Mouse (Mus musculus) ES-E14 (cell line): ENCODE measurements at regions not wholly inside any gene's neighbourhood (a gene's known extent, or its start where the extent isn't known, plus 50 kb on each side); places are given as distances from the start of the nearest gene placed in this dataset.

Experiments used
- DNase-seq: peaks from one replicate; pipeline ENCODE4 v3.0.0-alpha.2; 2013; ENCODE audit warnings: low read depth, low spot score
- H3K27ac ChIP-seq: 2 replicates; pipeline ENCODE4 v1.5.1; 2012; ENCODE audit warnings: low read depth, mild to moderate bottlenecking, low read length, moderate library complexity, mixed read lengths; ENCODE audit not compliant: poor library complexity, insufficient read depth, severe bottlenecking
- H3K36me3 ChIP-seq: 2 replicates; pipeline ENCODE4 v1.6.1; 2012; ENCODE audit warnings: mild to moderate bottlenecking, low read length, moderate library complexity, mixed read lengths; ENCODE audit not compliant: control insufficient read depth, poor library complexity, insufficient read depth, severe bottlenecking
- H3K4me1 ChIP-seq, 2 experiments: fragments of 150-350 bp in 1 of 2; sonication (generic) in 1 of 2; 2 replicates each; pipeline ENCODE4 v1.6.1; 2012; ENCODE audit warnings: low read length in 2 of 2, mild to moderate bottlenecking in 1 of 2, mixed read lengths in 1 of 2; ENCODE audit not compliant: control insufficient read depth in 2 of 2, insufficient read depth in 2 of 2, poor library complexity in 1 of 2
- H3K4me3 ChIP-seq, 2 experiments: fragments of 150-350 bp in 1 of 2; sonication (generic) in 1 of 2; 2 replicates each; pipeline ENCODE4 v1.5.1; 2012; ENCODE audit warnings: low read length in 2 of 2, low read depth in 1 of 2, mild to moderate bottlenecking in 1 of 2, mixed read lengths in 1 of 2; ENCODE audit not compliant: insufficient read depth in 1 of 2, poor library complexity in 1 of 2, severe bottlenecking in 1 of 2
- H3K9ac ChIP-seq: 2 replicates; pipeline ENCODE4 v1.6.1; 2012; ENCODE audit warnings: low read depth, mild to moderate bottlenecking, low read length, mixed read lengths; ENCODE audit not compliant: poor library complexity, insufficient read depth, severe bottlenecking
- H3K9me3 ChIP-seq: fragments of 150-350 bp; sonication (generic); 2 replicates; pipeline ENCODE4 v1.6.1; 2012; ENCODE audit warnings: low read depth, mild to moderate bottlenecking, low read length; ENCODE audit not compliant: control insufficient read depth, insufficient read depth
- CHD2 ChIP-seq: IDR thresholded peaks from 2 replicates; pipeline ENCODE4 v1.6.1; 2014; ENCODE audit warnings: mild to moderate bottlenecking, low read depth, low read length, inconsistent platforms
- HCFC1 ChIP-seq: IDR thresholded peaks from 2 replicates; pipeline ENCODE4 v1.6.1; 2012; ENCODE audit warnings: low read length, inconsistent platforms, borderline replicate concordance; ENCODE audit not compliant: insufficient read depth
- MAFK ChIP-seq: IDR thresholded peaks from 2 replicates; pipeline ENCODE4 v1.6.1; 2014; ENCODE audit warnings: mild to moderate bottlenecking, low read depth, low read length, inconsistent platforms; ENCODE audit not compliant: insufficient read depth
- ZC3H11A ChIP-seq: IDR thresholded peaks from 2 replicates; pipeline ENCODE4 v1.6.1; 2012; ENCODE audit warnings: low read depth, mild to moderate bottlenecking, inconsistent platforms, low read length, borderline replicate concordance
- ZNF384 ChIP-seq: IDR thresholded peaks from 2 replicates; pipeline ENCODE4 v1.6.1; 2012; ENCODE audit warnings: low read depth, low read length, inconsistent platforms
- in situ Hi-C, 2 experiments: fragments of 600-800 bp; cut with MboI; formaldehyde crosslinking; loops; one replicate each; pipeline ENCODE4 v1.15.1; 2025; ENCODE audit warnings: low sequenced_read_pairs in 2 of 2, inconsistent platforms in 1 of 2; ENCODE audit not compliant: unreplicated experiment in 2 of 2

DNA sequence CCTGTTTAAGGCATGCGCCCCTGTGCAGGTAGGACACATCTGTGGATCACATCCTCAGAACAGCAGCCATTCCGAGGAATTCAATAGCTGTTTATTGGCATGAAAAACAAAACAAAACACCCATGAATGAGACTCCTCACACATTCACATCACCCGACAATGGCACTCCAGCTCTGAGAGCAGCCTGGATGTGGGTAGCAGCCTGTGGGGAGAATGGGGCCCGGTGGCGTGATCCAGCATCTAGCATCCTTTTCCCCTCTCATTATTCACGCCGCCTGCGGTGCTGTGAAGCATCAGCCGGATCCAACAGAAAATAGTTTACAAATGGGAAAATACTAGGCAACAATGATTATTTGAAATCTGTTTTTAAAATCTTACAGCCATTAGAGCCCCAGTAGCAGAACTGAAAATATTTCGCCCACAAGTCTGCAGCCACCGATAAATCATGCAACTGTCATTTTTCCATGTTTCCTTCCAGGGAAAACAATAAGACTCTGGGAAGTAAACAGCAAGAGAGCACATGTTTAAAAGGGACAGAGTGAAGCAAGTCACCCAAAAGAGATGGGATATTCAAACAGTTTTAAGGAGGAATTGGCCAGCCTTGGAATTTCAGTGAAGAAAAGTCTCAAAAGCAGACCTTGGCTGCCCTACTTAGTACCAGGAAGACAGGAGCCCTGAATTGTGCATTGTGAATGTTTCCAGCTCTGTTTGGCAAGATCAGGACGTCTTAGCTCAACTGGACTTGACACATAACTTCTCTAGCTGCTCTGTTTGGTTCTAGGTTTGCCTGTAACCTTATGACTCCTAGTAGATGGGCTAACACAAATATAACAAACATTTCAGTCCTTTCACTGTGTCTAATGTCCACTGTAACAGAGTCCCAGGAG, 50.2 kb upstream of the Arntl start:
- H3K9me3 ChIP-seq, result no peaks in the 10 kb centered on the region
- TF ChIP-seq HCFC1 (no peak), ZC3H11A (no peak), CHD2 (no peak), MAFK (no peak), ZNF384 (no peak)
- H3K4me3 ChIP-seq, result no peak overlapping the region
- no peak overlapping the region for H3K9ac ChIP-seq
- no peaks in the 10 kb centered on the region for H3K4me1 ChIP-seq
- no peak for DNase-seq
- no peak overlapping the region for H3K27ac ChIP-seq
- in situ Hi-C loops, result no loop called here
- H3K36me3 ChIP-seq, result no peaks in the 10 kb centered on the region
